Mouse (Mus musculus): ENCODE measurements at regions not wholly inside any gene's neighbourhood (a gene's known extent, or its start where the extent isn't known, plus 50 kb on each side); places are given as distances from the start of the nearest gene placed in this dataset.

DNA sequence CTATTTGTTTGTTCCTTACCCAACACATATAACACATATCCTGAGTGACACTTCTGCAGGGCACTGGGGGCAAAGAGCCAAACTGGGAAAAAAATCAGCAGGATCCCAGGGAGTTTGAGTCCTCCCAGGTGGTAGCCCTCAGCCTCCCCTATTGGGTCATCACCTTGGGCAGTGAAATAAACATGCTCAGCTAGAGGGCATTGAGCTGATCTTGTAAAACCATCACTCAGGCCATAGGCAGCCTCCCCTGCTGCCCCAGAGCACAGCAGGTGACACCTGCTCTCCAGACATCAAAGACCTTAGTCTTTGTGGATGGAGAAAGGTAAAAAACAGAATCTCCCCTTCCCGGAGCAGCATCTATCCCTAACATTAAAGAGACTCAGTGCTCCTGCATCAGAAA is 57.0 kb upstream of the Acsl3 start:
- 52% methylated on average over 1 of the region's 1 CpGs for WGBS
- no peak for TF ChIP-seq CTCF (IDR thresholded peaks at IDR 0.05; ENCODE audit: low read depth)
- H3K4me1 ChIP-seq (replicated peaks; ENCODE audit: control insufficient read depth, insufficient read depth, low read length), result no peaks in the 10 kb centered on the region
- H3K27me3 ChIP-seq (replicated peaks; ENCODE audit: control insufficient read depth, insufficient read depth, low read length), result no peaks in the 10 kb centered on the region
- no peaks in the 10 kb centered on the region for H3K36me3 ChIP-seq (ENCODE audit: control insufficient read depth, insufficient read depth)
- no peak overlapping the region for H3K4me2 ChIP-seq (replicated peaks; ENCODE audit: low read depth)
- H3K27ac ChIP-seq (ENCODE audit: low read depth, low read length), result no peak overlapping the region
- ATAC-seq, result no peak
- H3K9me3 ChIP-seq (ENCODE audit: control insufficient read depth), result no peaks in the 10 kb centered on the region
- no peak overlapping the region for H3K4me3 ChIP-seq (ENCODE audit: low read depth, low read length)
- no peak overlapping the region for H3K9ac ChIP-seq (ENCODE audit: low read depth, low read length)

DNA sequence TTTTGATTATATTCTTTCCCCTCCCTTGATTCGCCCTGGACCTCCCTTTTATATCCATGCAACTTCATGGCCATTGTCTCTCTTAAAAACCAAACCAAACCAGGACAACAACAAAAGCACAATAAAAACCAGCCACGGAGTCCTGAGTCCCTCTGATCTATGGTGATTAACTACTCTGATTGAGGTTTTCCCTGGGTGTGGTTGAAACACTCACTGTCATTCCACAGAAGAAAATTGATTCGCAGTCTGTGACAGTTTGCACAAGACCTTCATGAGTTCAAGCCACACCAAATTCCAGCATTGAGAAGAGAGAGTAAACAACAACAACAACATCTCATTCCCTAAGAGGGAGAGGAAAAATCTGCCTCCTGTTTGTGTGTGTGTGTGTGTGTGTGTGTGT is 56.1 kb upstream of the Acsl3 start:
- Histone ChIP-seq H3K9ac (ENCODE audit: low read depth, low read length) (no peak overlapping the region), H3K4me3 (ENCODE audit: low read depth, low read length) (no peak overlapping the region), H3K4me1 (replicated peaks; ENCODE audit: control insufficient read depth, insufficient read depth, low read length) (no peaks in the 10 kb centered on the region), H3K36me3 (ENCODE audit: control insufficient read depth, insufficient read depth) (no peaks in the 10 kb centered on the region), H3K4me2 (replicated peaks; ENCODE audit: low read depth) (no peak overlapping the region), H3K27ac (ENCODE audit: low read depth, low read length) (no peak overlapping the region), H3K27me3 (replicated peaks; ENCODE audit: control insufficient read depth, insufficient read depth, low read length) (no peaks in the 10 kb centered on the region), H3K9me3 (ENCODE audit: control insufficient read depth) (no peaks in the 10 kb centered on the region)
- TF ChIP-seq CTCF (IDR thresholded peaks at IDR 0.05; ENCODE audit: low read depth), result no peak
- ATAC-seq, result no peak
- WGBS, result 30% methylated on average over 3 of the region's 3 CpGs

DNA sequence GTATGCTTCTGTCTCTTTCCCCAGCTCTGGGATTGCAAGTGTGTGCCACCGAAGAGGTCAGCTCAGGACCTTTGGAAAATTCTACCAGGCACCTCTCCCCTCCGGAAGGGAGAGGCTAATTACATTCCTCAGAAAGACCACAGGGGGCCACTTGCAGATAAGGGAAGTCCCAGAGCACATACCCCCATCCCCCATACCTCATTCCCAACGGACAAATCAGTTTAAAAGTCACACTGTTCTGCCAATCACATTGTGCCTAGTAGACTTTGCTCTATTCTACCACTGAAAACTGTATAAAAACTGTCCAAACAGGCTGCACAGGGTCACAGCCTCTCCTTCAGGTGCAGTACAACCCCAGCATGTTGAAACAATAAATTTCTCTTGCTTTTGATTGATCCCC is 55.6 kb upstream of the Acsl3 start:
- no peaks in the 10 kb centered on the region for H3K9me3 ChIP-seq (ENCODE audit: control insufficient read depth)
- H3K4me3 ChIP-seq (ENCODE audit: low read depth, low read length), result no peak overlapping the region
- H3K4me1 ChIP-seq (replicated peaks; ENCODE audit: control insufficient read depth, insufficient read depth, low read length), result no peaks in the 10 kb centered on the region
- H3K9ac ChIP-seq (ENCODE audit: low read depth, low read length), result no peak overlapping the region
- H3K4me2 ChIP-seq (replicated peaks; ENCODE audit: low read depth), result no peak overlapping the region
- no peak overlapping the region for H3K27ac ChIP-seq (ENCODE audit: low read depth, low read length)
- H3K27me3 ChIP-seq (replicated peaks; ENCODE audit: control insufficient read depth, insufficient read depth, low read length), result no peaks in the 10 kb centered on the region
- H3K36me3 ChIP-seq (ENCODE audit: control insufficient read depth, insufficient read depth), result no peaks in the 10 kb centered on the region
- ATAC-seq, result peak; percentile 22; the same call in 1 of the 2 replicates
- no peak for TF ChIP-seq CTCF (IDR thresholded peaks at IDR 0.05; ENCODE audit: low read depth)
- WGBS, result 4% methylated on average over 3 of the region's 3 CpGs

DNA sequence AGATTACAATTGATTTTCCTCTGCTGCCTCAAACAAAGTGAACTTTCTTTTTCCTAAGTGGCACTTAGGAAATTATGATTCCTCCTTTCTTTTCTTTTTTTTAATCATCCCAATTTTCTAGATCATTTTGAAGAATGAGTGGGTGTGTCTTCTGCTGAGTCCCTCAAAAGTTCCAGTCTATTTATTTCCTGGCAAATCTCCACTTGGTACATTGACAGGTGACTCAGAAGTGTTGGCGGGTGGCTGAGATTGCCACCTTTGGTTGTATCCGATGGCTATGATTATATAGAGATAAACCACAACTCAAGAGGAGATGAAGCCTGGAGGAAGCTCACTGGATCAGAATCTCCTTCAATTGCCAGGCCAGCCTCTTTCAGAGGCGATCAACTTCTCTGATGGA is 54.7 kb upstream of the Acsl3 start:
- TF ChIP-seq CTCF (IDR thresholded peaks at IDR 0.05; ENCODE audit: low read depth), result no peak
- Histone ChIP-seq H3K4me3 (ENCODE audit: low read depth, low read length) (no peak overlapping the region), H3K36me3 (ENCODE audit: control insufficient read depth, insufficient read depth) (no peaks in the 10 kb centered on the region), H3K4me1 (replicated peaks; ENCODE audit: control insufficient read depth, insufficient read depth, low read length) (no peaks in the 10 kb centered on the region), H3K27me3 (replicated peaks; ENCODE audit: control insufficient read depth, insufficient read depth, low read length) (no peaks in the 10 kb centered on the region), H3K27ac (ENCODE audit: low read depth, low read length) (no peak overlapping the region), H3K9ac (ENCODE audit: low read depth, low read length) (no peak overlapping the region), H3K9me3 (ENCODE audit: control insufficient read depth) (no peaks in the 10 kb centered on the region), H3K4me2 (replicated peaks; ENCODE audit: low read depth) (no peak overlapping the region)
- 70% methylated on average over 3 of the region's 3 CpGs for WGBS
- ATAC-seq, result no peak

DNA sequence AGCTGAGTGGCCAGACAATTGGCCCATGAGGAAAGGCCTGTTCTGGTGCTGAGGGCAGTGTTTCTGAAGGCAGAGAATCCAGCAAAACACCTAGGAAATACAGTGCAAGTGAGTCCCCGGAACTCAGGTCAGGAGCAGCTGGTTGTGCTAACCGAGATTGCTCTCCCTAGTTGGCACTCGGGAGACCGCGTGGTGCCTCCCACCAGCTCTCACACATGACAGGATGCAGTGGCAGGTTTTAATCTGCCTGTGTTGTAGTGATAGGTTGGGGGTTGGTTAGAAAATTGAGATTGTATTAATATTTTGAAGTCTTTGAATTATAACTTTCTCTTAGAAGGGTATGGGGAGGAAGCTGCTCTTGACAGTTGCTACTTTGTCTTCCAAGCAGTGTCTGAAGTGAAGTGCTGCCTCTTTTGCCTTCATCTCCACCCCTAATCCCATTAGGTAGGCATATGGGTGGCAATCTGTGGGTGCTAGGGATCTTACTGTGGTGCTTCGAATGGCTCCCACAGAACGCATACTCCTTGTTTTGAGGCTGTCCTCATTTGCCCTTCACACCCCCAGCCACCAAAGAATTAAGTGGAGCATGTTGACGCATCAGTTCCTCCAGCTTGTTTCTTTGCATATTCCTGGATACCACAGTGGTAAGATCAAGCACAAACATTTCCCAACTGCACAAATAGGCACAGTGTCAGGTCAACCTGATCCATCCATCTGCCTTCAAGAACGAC is 52.6 kb upstream of the Acsl3 start:
- Histone ChIP-seq H3K4me1 (replicated peaks; ENCODE audit: control insufficient read depth, insufficient read depth, low read length) (0 out of 2 replicates have a peak, but pooled peaks cover 4% of the 10 kb centered on the region), H3K4me2 (replicated peaks; ENCODE audit: low read depth) (no peak overlapping the region), H3K27me3 (replicated peaks; ENCODE audit: control insufficient read depth, insufficient read depth, low read length) (no peaks in the 10 kb centered on the region), H3K9ac (ENCODE audit: low read depth, low read length) (no peak overlapping the region), H3K4me3 (ENCODE audit: low read depth, low read length) (no peak overlapping the region), H3K9me3 (ENCODE audit: control insufficient read depth) (no peaks in the 10 kb centered on the region), H3K27ac (ENCODE audit: low read depth, low read length) (no peak overlapping the region), H3K36me3 (ENCODE audit: control insufficient read depth, insufficient read depth) (no peaks in the 10 kb centered on the region)
- 82% methylated on average over 9 of the region's 9 CpGs for WGBS
- no peak for ATAC-seq
- TF ChIP-seq CTCF (IDR thresholded peaks at IDR 0.05; ENCODE audit: low read depth), result no peak

All from intestine, postnatal 0 days (tissue).